Mouse (Mus musculus): ENCODE measurements around the gene Olfr1387.
"Not testable (repeated sequence)": the region's sequence is repeated elsewhere in the genome, so short reads cannot be mapped to it uniquely, and the experiment has no call there.

Gene Olfr1387

DNA sequence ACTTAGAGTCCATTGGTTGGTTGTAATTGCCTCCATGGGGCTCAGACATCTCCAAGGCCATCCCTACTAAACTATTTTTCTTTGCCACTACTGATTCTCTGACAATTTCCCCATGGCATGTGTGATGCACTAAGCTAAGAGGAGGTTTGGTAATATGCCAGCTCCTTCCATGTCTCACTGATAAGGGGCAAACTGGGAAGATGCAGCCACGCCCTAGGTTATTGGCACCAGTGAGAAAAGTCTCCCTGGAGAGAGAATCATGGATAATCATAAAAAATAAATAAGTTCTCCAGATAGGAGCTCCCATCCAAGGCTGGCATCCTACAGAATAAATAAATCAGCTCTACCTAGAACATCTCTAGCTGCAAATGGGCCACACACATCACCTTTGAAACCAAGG is at the start of gene Olfr1387:
Olfr1387 (plus strand) TSS at position 301 of the 400 bp plus-strand sequence.
- DNase-seq (ENCODE audit: extremely low spot score, low spot score), result no peak

DNA sequence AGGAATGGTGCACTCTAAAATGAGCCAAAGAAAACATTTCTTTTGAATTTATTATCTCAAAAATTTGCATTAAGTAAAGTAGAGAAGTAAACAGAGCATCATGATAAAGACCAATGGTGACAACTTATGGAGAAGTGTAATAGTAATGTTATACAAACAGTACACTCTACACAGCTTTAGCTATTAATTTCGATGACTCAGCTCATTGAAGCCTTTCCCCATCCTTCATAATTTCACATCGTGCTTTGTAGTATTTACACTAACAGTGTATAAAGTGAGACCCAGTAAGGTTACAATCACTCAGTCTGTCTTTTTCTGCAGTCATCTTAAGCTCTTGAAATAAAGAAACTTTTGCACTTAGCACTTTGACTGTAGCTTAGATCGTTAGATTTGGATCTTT is 48.4 kb upstream of the Olfr1387 start:
- no peak for DNase-seq (ENCODE audit: extremely low spot score, low spot score)

DNA sequence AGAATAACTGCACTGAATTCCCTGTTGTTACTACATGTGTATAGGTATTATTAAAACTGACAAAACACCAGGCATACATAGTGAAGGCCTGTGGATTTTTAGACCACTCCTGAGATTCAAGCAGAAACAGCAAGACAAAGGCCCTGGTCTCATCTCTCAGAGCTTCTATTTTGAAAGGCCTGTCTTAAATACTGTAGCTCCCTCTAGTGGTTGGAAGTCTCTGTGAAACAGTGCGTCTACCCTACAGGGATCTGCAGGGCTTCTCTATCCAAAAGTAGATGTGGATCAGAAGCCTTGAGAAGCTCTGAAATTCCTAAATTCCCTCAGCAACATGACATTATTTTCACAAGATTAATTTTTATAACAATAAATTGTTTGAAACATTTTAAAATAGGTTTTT is 44.6 kb upstream of the Olfr1387 start:
- no peak for DNase-seq (ENCODE audit: extremely low spot score, low spot score)

DNA sequence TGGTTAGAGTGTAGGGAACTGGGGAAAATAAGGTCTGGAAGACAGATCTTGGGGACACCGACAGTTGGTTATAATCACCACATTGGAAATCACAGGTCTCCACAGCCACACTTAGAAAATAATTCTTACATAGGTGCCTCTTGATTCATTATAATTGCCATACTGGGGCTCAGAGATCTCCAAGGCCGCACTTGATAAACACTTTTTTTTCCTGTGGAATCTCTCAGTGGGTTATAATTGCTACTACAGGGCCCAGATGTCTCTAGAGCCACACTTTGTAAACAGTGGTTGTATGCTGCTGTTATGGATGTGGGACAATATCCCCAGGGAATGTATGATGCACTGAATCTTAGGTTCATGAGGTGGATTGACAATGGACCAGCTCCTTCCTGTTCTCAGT is 32.4 kb upstream of the Olfr1387 start, which contains the start of gene Olfr1389:
Olfr1389 (plus strand) TSS at position 301 of the 400 bp plus-strand sequence.
- DNase-seq (ENCODE audit: extremely low spot score, low spot score), result no peak

DNA sequence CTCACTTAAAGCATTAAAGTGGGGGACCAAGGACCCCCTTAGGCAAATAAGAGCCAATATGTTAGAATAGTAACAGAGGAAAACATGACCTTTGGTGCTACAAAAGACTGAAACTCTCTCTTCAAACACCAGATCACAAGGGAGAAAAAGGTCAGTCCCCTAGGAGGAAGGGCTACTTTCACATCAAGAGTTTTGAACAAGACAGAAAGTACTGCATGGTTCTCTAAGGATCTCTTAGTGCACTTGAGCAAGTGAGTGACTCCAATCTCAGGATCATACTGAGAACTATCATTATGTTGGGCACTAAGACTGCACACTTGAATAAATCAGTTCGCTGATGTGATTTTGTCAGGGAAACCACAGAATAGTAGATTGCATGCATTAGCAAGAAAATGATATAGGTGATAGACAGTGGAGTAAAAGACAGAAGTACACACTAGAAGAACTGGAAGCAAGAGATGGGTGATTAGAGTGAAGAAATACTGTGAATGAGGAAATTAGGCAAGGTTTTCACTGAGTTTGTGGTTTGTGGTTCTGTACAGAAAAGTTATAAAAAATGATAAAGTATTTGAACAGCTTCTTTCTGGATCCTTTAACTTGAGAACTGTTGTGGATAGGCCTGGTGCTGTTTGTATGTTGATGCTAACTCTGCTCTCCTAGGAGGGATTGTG is 29.8 kb upstream of the Olfr1387 start:
- no peak for DNase-seq (ENCODE audit: extremely low spot score, low spot score)

DNA sequence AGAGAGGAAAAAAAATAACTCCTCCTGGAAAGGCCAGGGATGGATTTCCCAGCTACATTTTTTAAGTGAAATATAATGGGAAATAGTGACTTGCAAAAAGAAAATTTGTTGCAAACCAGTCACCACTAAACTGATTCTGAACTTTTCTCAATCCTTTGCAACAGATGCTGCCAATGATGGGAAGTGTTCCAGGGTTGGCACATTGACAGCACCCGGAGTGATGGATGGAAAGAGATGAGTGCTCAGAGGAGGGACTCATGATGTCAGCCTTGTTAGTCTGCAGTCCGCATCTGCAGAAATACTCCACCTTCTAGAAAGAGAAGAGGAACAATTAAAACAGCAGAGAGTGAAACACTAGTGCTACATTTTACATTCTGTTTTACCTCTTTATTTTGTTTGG is 25.5 kb upstream of the Olfr1387 start:
- DNase-seq (ENCODE audit: extremely low spot score, low spot score), result no peak

DNA sequence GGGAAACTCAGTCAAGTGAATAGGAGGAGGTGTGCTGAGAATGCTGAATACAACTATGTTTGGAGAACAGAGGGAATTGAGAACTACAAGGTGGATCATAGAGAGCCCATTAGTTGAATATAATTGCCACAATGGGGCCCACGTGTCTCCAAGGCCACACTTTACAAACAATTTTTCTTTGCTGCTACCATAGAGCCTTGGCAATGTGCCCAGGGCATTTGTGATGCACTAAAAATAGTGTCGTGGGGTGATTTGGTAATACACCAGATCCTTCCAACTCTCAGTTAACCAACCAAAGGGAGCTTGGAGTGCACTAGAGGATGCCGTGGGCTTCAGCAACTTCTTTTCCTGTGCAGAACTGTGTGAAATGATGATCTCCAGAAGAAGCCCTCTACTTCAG is 18.7 kb upstream of the Olfr1387 start, which contains the start of gene Olfr1388:
Olfr1388 (plus strand) TSS at position 214 of the 400 bp plus-strand sequence.
- DNase-seq (ENCODE audit: extremely low spot score, low spot score), result no peak

DNA sequence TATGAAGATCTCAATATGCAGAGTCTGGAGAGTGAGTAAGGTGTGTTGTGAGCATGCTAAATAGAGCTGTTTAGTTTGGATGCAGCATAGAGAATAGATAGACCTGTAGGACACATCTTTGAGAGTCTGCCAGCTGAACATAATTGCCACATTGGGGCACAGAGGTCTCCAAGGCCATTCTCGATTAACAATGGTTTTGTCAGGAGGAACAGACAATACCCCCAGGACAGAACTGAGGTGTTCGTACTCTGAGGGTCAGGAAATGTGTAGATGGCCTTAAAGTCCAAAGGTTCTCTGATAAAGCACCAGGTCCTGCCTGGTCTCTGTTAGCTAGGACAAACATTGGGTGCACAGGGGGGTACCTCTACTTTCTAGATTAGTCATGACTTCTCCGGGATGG is 9.6 kb downstream of the Olfr1387 start, which contains the start of gene Olfr1386:
Olfr1386 (plus strand) TSS at position 301 of the 400 bp plus-strand sequence.
- DNase-seq (ENCODE audit: extremely low spot score, low spot score), result not testable (repeated sequence)

DNA sequence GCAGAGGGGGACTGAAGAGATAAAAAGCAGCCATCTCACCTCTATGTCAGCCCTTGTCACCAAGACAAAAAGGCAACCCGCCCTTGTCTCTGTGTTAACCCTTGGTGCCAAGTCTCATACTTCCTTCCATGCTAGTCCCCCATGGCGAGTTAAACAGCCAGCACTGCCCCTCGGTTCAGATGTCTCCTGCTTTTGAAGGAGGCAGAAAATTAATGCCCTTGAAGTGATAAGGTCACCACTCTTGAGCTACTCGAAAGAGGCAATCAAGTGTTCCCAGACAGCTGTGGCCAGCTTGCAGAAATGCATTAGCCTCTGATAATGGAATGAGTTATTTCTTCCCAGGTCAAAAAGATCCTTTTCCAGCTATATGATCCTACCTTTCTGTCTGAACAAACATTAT is 30.8 kb downstream of the Olfr1387 start:
- DNase-seq (ENCODE audit: extremely low spot score, low spot score), result no peak

DNA sequence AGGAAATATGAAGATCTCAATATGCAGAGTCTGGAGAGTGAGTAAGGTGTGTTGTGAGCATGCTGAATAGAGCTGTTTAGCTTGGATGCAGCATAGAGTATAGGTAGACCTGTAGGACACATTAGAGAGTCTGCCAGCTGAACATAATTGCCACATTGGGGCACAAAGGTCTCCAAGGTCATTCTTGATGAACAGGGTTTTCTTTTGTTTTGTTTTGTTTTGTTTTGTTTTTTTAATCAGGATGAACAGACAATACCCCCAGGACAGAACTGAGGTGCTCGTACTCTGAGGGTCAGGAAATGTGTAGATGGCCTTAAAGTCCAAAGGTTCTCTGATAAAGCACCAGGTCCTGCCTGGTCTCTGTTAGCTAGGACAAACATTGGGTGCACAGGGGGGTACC is 33.6 kb downstream of the Olfr1387 start, which contains the start of gene Olfr1385:
Olfr1385 (plus strand) TSS at position 301 of the 400 bp plus-strand sequence.
- not testable (repeated sequence) for DNase-seq (ENCODE audit: extremely low spot score, low spot score)

Data from neural tube, embryonic 10.5 days (tissue).